Mouse (Mus musculus) CD4-positive, CD25-positive, alpha-beta regulatory T cell, adult 2 months (primary cell): ENCODE results near the gene Cela1.
A peak's percentile ranks its signal among the peaks of the same experiment; 100 is the strongest.

Source experiments
- DNase-seq: peaks from one replicate; pipeline ENCODE4 v3.0.0-alpha.2; 2012; ENCODE audit warnings: low read depth, low spot score

The Cela1 gene

GRCm38 (mm10) chr15:100687430-100687971 is at the start of gene Cela1:
TSS of gene Cela1 (minus strand) at chr15:100687921.
- peak; percentile 42 for DNase-seq

DNA sequence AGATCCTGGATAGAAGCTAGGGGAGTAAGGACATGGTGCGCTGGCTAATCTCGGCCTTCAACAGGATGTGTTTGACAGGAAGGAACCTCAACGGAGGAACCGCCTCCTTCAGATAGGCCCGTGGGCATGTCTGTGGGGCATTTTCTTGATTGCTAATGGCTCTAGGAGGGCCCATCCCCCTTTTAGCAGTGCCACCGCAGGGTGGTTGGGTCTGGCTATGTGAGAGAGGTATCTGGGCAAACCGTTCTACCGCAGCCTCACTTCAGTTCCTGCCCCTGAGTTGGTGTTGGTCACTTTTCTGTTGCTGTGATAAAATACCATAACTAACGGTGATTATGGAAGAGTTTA is 48.2 kb upstream of the Cela1 start:
- peak; percentile 37 for DNase-seq

- DNase-seq, result no peak
These were observed 47.6 kb upstream of the Cela1 start for GRCm38 (mm10) chr15:100735095-100735952.

DNA sequence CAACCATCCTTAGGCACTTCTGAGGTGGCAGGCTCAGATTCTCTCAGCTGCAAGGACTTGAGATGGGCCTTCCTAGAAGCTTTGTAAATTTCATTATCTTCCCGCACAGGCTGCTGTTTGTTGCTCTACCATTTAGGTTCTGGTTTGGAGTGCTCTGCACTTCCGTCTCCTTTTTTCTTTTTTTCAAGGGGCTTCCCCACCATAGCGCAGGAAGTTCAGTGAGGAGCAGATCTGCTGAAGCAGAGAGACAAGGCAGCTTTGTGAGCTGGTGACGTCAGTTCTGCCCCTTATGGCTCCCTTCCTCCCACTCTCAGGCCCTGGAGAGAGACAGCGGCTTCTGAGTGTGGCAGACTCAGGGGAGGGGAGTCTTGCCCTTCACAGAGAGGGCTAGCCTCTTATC is 44.9 kb upstream of the Cela1 start:
- peak; percentile 91 for DNase-seq

GRCm38 (mm10) chr15:100731081-100731480 is 43.4 kb upstream of the Cela1 start:
- DNase-seq, result no peak

- DNase-seq, result peak; percentile 90
These were observed 41.7 kb upstream of the Cela1 start, which contains the start of gene Galnt6 for GRCm38 (mm10) chr15:100729281-100729985. TSS of gene Galnt6 (minus strand) at chr15:100729376.

DNA sequence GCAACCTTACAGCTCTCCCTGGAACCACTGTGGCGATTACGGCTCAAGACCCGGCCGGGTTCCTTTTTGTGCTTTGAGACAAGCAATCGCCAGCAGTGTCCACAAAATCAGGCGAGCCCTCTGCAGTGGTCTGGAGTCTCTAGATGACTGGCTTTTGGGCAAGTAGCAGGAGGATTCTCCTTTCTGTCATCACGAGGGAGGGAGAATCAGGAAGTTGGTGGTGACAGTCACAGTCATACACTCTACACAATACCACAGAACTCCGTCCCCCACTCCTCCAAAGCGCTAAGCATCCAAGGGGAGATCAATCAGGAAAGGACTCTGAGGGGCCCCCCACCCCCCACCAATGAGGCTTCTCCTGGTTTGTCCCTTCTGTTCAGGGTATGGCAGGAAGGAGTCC is 40.9 kb upstream of the Cela1 start:
- peak; percentile 53 for DNase-seq

- DNase-seq, result peak; percentile 65
These were observed 40.1 kb upstream of the Cela1 start for GRCm38 (mm10) chr15:100727834-100728233.

GRCm38 (mm10) chr15:100726721-100727120 is 39.0 kb upstream of the Cela1 start:
- DNase-seq, result no peak

DNA sequence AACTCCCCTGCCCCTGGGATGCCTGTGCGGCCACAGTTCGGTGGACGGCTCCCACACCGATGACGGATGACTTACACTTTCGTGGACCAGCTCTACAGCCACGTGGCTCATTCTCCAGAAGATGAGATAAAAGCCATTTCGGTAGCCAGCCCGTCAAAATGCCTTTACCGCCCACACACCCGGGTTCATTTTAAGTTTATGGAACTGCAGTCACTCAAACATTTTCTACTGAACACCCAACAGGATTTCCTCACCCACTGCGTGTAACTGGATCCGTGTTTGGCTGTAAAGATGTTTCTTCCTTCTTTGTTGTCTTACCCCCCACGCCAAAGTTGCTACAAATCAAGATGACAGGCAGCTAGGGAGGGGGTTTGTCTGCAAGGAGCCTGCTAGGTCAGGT is 35.8 kb upstream of the Cela1 start:
- DNase-seq, result peak; percentile 78

- DNase-seq, result no peak
These were observed 34.8 kb upstream of the Cela1 start for GRCm38 (mm10) chr15:100722564-100722963.

DNA sequence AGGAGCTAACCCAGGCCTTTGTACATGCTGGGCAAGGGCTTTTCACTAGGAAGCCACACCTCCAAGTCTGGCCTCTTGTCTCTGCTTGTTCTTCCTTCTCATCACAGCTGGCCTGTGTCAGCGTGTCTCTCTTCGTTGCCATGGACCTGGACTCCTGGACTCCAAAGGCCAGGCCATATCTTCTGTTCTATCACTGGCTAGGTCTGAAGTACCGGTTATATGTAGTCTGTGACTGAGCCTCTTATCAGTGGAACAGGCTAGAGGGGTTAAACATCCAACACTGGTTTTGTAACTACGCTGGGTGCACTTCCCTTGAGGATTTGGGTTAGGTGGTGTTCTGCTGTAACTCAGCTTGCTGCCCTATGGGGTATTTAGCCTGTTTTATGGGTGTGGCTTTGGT is 34.3 kb upstream of the Cela1 start:
- DNase-seq, result no peak

- no peak for DNase-seq
These were observed 33.7 kb upstream of the Cela1 start for GRCm38 (mm10) chr15:100721445-100721844.

DNA sequence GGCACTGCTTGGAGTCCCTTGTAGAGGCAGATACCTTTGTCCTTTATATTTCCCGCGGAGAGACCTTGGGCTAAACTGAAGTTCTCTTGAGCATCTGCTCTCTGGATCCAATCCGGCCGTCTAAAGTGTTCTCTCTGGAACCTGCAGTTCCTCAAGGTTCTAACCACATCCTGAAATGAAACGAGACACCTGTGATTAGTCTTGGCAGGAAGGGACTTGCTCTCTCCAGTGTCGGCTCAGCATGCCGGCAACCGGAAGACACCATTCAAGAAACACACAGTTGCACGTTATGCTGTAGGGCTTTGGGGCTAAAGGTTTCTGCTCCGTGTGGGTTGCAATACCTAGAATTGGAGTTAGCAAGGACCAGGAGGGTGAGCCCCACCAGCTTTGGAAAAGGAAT is 32.3 kb upstream of the Cela1 start:
- DNase-seq, result peak; percentile 79

DNA sequence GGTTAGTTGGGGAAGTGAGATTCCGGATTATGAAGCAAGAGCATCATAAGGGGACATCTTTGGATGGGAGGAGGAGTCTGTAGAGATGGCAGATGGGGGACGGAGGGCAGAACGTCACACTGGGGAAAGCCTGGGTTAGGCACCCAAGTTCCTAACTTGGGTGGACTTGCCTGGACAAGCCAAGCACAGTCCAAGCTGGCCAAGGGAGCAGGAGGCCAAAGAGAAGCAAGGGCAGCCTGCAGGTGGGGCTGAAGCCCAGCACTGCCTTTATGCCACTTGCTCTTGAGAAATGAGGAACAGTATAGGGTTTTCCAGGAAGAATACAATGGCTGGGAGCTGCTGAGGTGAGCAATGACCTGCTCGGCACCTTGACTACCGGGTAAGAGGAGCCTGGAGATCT is 31.5 kb upstream of the Cela1 start:
- DNase-seq, result no peak

DNA sequence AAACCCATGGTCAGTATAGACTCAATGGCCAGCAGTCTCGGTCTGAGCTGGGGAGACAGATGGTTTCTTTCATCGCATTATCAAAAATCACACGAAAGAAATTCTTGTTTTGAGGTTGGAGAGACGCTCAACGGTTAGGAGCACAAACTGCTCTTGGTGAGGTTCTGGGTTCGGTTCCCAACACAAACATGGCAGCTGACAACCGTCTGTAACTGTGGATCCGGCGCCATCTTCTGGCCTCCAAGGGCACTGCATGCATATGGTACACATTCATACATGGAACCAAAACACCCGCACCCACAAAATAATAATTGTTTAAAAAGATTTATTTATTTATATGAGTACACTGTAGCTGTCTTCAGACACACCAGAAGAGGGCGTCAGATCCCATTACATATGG is 30.9 kb upstream of the Cela1 start:
- peak; percentile 66 for DNase-seq

- DNase-seq, result no peak
These were observed 30.2 kb upstream of the Cela1 start for GRCm38 (mm10) chr15:100717933-100718332.

DNA sequence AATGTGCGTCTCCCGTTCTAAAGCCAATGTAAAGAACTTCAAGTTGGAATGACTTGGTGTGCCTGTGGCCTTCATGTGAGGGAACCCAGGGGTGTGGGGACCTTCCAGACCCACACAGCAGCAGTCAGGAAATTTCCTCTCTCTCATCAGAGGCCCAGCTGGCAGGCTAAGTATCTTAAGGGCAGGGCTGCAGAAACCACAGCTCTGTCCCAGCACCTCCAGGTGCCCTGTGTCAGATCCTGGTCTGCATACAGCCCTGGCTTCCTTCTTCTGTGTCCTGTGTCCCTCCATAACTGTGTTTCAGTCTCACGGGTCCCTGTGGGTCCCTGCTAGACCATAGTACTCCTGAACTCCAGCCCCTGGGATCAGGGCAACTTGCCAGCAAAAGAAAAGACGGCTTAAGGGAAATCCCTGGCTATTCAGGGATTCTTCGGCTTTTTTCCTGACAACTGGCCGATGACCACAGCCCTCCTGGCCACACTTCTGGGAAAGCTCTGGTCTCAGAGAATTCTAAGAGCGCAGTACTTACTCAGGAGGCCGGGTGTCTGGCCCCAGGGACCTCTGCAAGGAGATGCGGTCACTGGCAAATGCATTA is 27.8 kb upstream of the Cela1 start:
- no peak for DNase-seq

DNA sequence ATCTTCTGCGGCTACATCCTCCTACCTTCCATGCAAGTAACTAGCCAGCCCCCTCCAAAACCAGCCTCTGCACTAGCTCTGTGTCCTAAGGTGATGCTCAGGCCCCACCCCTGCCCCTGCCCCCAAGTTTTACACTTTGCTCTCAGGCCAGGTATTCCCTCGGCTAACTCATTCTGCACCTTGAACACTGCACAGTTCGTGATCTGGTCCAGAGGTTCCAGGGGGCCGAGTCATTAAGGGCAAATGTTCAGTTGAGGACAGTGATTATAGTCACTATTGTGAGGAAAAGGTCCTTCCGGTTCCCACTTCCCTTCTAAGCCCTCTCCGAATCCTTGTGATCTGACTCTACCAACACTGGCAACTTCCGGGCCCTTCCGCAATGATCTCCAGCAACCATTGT is 26.7 kb upstream of the Cela1 start:
- DNase-seq, result no peak

DNA sequence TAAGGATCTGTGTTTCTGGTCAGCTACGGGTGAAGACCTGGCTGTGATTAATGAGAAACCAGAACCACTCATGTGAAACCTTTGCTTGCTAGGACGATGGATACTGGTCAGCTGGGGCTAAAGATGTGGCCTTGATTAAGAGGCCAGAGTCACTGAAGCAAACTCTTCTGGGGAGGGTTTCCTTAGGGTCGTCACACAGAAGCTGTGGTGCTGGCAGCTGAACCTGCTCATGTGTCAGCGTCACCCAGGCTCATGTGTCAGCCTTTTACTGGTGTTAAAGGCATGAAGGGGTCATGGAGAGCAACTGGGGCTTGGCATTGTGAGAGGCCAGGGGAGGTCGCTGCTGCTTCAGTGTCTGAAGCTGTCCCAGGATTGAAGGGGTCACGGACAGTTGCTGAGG is 23.1 kb upstream of the Cela1 start:
- DNase-seq, result no peak

- peak; percentile 54 for DNase-seq
These were observed 20.8 kb upstream of the Cela1 start for GRCm38 (mm10) chr15:100708433-100709078.

GRCm38 (mm10) chr15:100706226-100706625 is 18.5 kb upstream of the Cela1 start:
- DNase-seq, result peak; percentile 90
